Mouse (Mus musculus): ENCODE data around the gene Foxa1. TPM values are rescaled to one million over a fixed set of nuclear protein-coding genes. Genes with fewer than 3 reads are reported as not detected.
A peak's percentile ranks its signal among the peaks of the same experiment; 100 is the strongest.

Gene Foxa1
- polyA plus RNA-seq, 1 experiment: not detected

DNA sequence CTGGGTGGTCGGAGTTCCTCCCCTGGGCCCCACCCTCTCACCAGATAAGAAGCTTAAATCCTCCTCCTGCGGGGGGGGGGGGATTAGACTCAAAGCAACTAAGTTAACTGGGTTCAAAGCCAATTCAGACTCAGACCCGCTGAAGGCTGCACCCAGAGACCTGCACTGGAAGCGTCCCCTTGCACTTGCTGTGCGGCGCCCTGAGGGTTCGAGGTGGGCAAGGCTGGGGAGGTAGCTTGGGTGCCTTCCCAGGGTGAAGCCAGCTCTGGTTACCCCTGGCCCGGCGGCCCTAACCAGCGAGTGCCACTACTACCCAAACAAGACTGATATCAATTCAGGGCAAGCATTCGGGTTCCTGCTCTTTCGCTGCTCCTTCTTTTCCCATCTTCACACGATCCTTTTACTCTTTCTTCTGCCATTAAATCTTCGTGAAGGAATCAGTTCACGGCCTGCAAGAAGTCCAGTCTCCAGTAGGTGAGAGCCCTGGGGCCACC, 3.0 kb upstream of the Foxa1 start:
- H3K4me1 ChIP-seq (ENCODE audit: control insufficient read depth, insufficient read depth, low read length): peaks cover 6% of the 10 kb centered on the region
- H3K4me3 ChIP-seq (ENCODE audit: insufficient read depth, low read depth, low read length): no peak overlapping the region
- TF ChIP-seq POLR2A (IDR thresholded peaks at IDR 0.05; ENCODE audit: insufficient read depth, low read depth, low read length) (no peak), CTCF (IDR thresholded peaks at IDR 0.05; ENCODE audit: insufficient read depth, low read depth, low read length) (no peak)
- 3% methylated on average over 15 of the region's 15 CpGs for WGBS
- no peak overlapping the region for H3K27ac ChIP-seq (ENCODE audit: insufficient read depth, low read depth, low read length)

DNA sequence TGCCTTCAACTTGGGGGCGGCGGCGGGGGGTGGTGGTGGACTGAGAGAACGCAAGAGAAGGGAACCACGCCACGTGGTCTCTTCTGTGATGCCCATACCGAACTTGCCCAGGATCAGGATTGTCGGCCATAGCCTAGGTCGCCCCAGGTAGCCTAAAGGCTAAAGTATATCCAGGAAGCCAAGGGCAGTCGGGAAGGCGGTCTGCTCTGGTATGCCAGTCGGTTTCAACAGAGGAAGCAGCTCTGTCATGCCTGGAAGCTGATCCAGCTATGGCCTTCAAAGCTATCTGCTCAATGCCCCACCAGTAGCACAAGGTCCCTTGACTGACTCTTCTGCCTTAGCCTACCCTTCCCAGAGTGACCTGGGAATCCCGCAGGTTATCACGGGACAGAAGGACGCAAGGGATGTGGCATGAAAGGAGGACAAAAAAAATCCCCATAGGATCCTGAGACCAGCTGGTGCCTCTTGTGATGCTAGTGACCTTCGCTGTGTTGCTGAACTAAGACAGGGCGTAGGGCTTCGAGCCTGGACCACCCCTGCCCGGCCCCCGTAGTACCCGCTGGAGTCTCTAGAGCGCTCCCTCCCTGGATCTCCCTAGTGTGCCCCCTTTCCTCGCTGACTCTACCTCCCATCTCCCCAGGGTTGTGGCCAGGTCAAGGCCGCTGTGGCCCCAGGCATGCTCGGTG, 2.4 kb upstream of the Foxa1 start:
- Histone ChIP-seq H3K27ac (ENCODE audit: insufficient read depth, low read depth, low read length) (no peak overlapping the region), H3K4me3 (ENCODE audit: insufficient read depth, low read depth, low read length) (no peak overlapping the region), H3K4me1 (ENCODE audit: control insufficient read depth, insufficient read depth, low read length) (peaks cover 6% of the 10 kb centered on the region)
- 3% methylated on average over 25 of the region's 25 CpGs for WGBS
- no peak for TF ChIP-seq CTCF (IDR thresholded peaks at IDR 0.05; ENCODE audit: insufficient read depth, low read depth, low read length)
- no peak for TF ChIP-seq POLR2A (IDR thresholded peaks at IDR 0.05; ENCODE audit: insufficient read depth, low read depth, low read length)

GRCm38 (mm10) chr12:57548352-57548980, 1.8 kb upstream of the Foxa1 start:
- TF ChIP-seq CTCF (IDR thresholded peaks at IDR 0.05; ENCODE audit: insufficient read depth, low read depth, low read length) (no peak), POLR2A (IDR thresholded peaks at IDR 0.05; ENCODE audit: insufficient read depth, low read depth, low read length) (no peak)
- WGBS: 2% methylated on average over 20 of the region's 20 CpGs
- Histone ChIP-seq H3K4me3 (ENCODE audit: insufficient read depth, low read depth, low read length) (no peak overlapping the region), H3K4me1 (ENCODE audit: control insufficient read depth, insufficient read depth, low read length) (peaks cover 6% of the 10 kb centered on the region), H3K27ac (ENCODE audit: insufficient read depth, low read depth, low read length) (no peak overlapping the region)

DNA sequence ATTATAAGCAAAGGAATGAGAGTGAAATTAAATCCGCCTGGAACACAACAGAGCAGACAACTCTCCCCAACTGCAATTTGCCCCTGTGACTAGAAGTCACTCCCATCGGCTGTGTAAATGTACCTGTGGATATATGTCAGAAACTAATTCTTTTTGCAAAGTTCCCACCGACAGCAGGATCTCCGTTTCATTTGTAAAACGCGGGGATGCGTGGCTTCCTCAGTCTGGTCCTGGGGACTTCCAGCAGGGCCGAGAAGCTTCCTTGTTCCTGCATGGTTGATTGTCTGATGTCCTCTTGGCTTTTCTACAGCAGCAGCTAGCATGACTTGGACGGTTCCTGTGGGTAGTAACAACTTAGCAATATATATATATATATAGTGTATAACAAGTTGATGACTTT, 1.2 kb upstream of the Foxa1 start:
- H3K27ac ChIP-seq (ENCODE audit: insufficient read depth, low read depth, low read length): no peak overlapping the region
- H3K4me3 ChIP-seq (ENCODE audit: insufficient read depth, low read depth, low read length): no peak overlapping the region
- no peak for TF ChIP-seq POLR2A (IDR thresholded peaks at IDR 0.05; ENCODE audit: insufficient read depth, low read depth, low read length)
- TF ChIP-seq CTCF (IDR thresholded peaks at IDR 0.05; ENCODE audit: insufficient read depth, low read depth, low read length): no peak
- peaks cover 6% of the 10 kb centered on the region for H3K4me1 ChIP-seq (ENCODE audit: control insufficient read depth, insufficient read depth, low read length)
- WGBS: 4% methylated on average over 9 of the region's 9 CpGs

GRCm38 (mm10) chr12:57545371-57546241, 1.1 kb downstream of the Foxa1 start:
- TF ChIP-seq POLR2A (IDR thresholded peaks at IDR 0.05; ENCODE audit: insufficient read depth, low read depth, low read length) (no peak), CTCF (IDR thresholded peaks at IDR 0.05; ENCODE audit: insufficient read depth, low read depth, low read length) (no peak)
- Histone ChIP-seq H3K4me1 (ENCODE audit: control insufficient read depth, insufficient read depth, low read length) (peaks cover 6% of the 10 kb centered on the region), H3K4me3 (ENCODE audit: insufficient read depth, low read depth, low read length) (peak overlapping the region; percentile 19; the same call in 1 of the 2 replicates), H3K27ac (ENCODE audit: insufficient read depth, low read depth, low read length) (no peak overlapping the region)
- WGBS: 1% methylated on average over 99 of the region's 106 CpGs

DNA sequence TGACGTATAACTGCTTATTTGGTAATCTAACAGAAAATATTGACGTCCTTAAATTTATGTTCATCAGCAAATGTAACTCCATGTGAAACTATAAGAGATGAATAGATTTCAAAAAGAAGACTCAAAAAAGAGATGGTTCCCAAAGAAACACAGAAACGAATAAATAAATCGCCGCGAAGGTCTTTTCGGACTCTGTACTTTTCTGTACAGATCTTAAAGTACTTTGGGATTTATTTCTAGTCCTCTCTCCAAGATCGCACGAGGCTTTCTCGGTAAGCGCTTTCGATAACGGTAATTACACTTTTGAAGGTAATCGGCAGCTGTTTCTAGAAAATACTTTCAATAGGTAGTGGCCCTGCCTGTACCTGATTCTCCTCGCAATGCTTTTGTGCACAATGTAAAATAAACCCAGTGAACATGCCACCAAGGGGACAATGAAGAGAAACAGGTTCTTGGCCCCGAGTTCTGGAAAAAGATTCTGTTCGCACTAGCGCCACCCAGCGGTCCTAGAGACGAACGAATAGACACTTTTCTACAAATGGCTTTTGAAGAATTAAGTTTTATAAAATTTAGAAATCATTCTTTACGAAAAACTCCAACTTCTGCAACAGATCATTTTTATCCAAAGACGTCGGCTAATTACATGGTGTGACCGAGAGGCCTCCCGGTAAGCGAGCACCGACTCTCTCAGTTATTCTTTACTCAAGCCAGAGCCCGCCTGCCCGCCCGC, 1.9 kb downstream of the Foxa1 start:
- Histone ChIP-seq H3K27ac (ENCODE audit: insufficient read depth, low read depth, low read length) (no peak overlapping the region), H3K4me1 (ENCODE audit: control insufficient read depth, insufficient read depth, low read length) (peaks cover 6% of the 10 kb centered on the region), H3K4me3 (ENCODE audit: insufficient read depth, low read depth, low read length) (no peak overlapping the region)
- TF ChIP-seq POLR2A (IDR thresholded peaks at IDR 0.05; ENCODE audit: insufficient read depth, low read depth, low read length) (no peak), CTCF (IDR thresholded peaks at IDR 0.05; ENCODE audit: insufficient read depth, low read depth, low read length) (no peak)
- 2% methylated on average over 31 of the region's 31 CpGs for WGBS

- peaks cover 6% of the 10 kb centered on the region for H3K4me1 ChIP-seq (ENCODE audit: control insufficient read depth, insufficient read depth, low read length)
- no peak overlapping the region for H3K4me3 ChIP-seq (ENCODE audit: insufficient read depth, low read depth, low read length)
- TF ChIP-seq CTCF (IDR thresholded peaks at IDR 0.05; ENCODE audit: insufficient read depth, low read depth, low read length) (no peak), POLR2A (IDR thresholded peaks at IDR 0.05; ENCODE audit: insufficient read depth, low read depth, low read length) (no peak)
- no peak overlapping the region for H3K27ac ChIP-seq (ENCODE audit: insufficient read depth, low read depth, low read length)
- WGBS: 5% methylated on average over 10 of the region's 10 CpGs
Measured at GRCm38 (mm10) chr12:57543627-57543991, 3.1 kb downstream of the Foxa1 start.
